Mouse (Mus musculus) midbrain, embryonic 14.5 days (tissue): ENCODE measurements at regions not wholly inside any gene's neighbourhood (a gene's known extent, or its start where the extent isn't known, plus 50 kb on each side); places are given as distances from the start of the nearest gene placed in this dataset.

Source experiments
- ATAC-seq: fragments of 200-750 bp; cut with Nextera tagmentation; 2 replicates; pipeline ENCODE4 v1.8.0; 2017; ENCODE audit warnings: moderate number of reproducible peaks, moderate library complexity; ENCODE audit not compliant: low FRiP score, low TSS enrichment
- DNase-seq: peaks from one replicate; pipeline ENCODE4 v3.0.0-alpha.2; 2015
- H3K27ac ChIP-seq: fragments of 300-500 bp; sonication (generic); replicated peaks from 2 replicates; pipeline ENCODE4 v1.5.1; 2014; ENCODE audit warnings: mild to moderate bottlenecking, low read depth, low read length, moderate library complexity
- H3K27me3 ChIP-seq: fragments of 300-500 bp; sonication (generic); 2 replicates; pipeline ENCODE4 v1.6.1; 2014; ENCODE audit warnings: low read length, control low read depth, mixed read lengths; ENCODE audit not compliant: control insufficient read depth, insufficient read depth
- H3K36me3 ChIP-seq: fragments of 300-500 bp; sonication (generic); 2 replicates; pipeline ENCODE4 v1.6.1; 2014; ENCODE audit warnings: low read length, control low read depth; ENCODE audit not compliant: control insufficient read depth, insufficient read depth
- H3K4me1 ChIP-seq: fragments of 300-500 bp; sonication (generic); 2 replicates; pipeline ENCODE4 v1.6.1; 2014; ENCODE audit warnings: mild to moderate bottlenecking, antibody characterized with exemption, low read length, control low read depth; ENCODE audit not compliant: control insufficient read depth, insufficient read depth
- H3K4me2 ChIP-seq: fragments of 300-500 bp; sonication (generic); 2 replicates; pipeline ENCODE4 v1.6.1; 2014; ENCODE audit warnings: mild to moderate bottlenecking, low read length, moderate library complexity
- H3K4me3 ChIP-seq: fragments of 300-500 bp; sonication (generic); replicated peaks from 2 replicates; pipeline ENCODE4 v1.5.1; 2014; ENCODE audit warnings: low read depth, low read length
- H3K9ac ChIP-seq: fragments of 300-500 bp; sonication (generic); replicated peaks from 2 replicates; pipeline ENCODE4 v1.6.1; 2014; ENCODE audit warnings: mild to moderate bottlenecking, low read length, moderate library complexity
- H3K9me3 ChIP-seq: fragments of 300-500 bp; sonication (generic); 2 replicates; pipeline ENCODE4 v1.6.1; 2016; ENCODE audit warnings: low read length, control low read depth, mixed read lengths; ENCODE audit not compliant: control insufficient read depth
- WGBS: fragments of 180-500 bp; shearing (Covaris S2); extraction: QIAGEN DNeasy Blood & Tissue Kit; methylation state at CpG from one replicate; pipeline ENCODE4 v1.1.7; 2014; 5-methylcytosine and 5-hydroxymethylcytosine counted together

GRCm38 (mm10) chr4:55293347-55294079, 56.3 kb upstream of the Rad23b start:
- peak; percentile 41 for DNase-seq
- Histone ChIP-seq H3K4me2 (peak overlapping the region; percentile 63), H3K4me1 (peaks cover 18% of the 10 kb centered on the region), H3K27me3 (no peaks in the 10 kb centered on the region), H3K9ac (no peak overlapping the region; the same call in 1 of the 2 replicates), H3K36me3 (no peaks in the 10 kb centered on the region), H3K4me3 (no peak overlapping the region), H3K9me3 (no peaks in the 10 kb centered on the region), H3K27ac (peak overlapping the region; percentile 94)
- 6% methylated on average over 5 of the region's 5 CpGs for WGBS
- peak; percentile 16; the same call in 1 of the 2 replicates for ATAC-seq

- H3K4me2 ChIP-seq, result peak overlapping the region; percentile 63
- DNase-seq (peak; percentile 94), ATAC-seq (peak; percentile 94)
- peak overlapping the region; percentile 94 for H3K27ac ChIP-seq
- no peaks in the 10 kb centered on the region for H3K36me3 ChIP-seq
- H3K4me3 ChIP-seq, result peak overlapping the region; percentile 32
- H3K9ac ChIP-seq, result peak overlapping the region; percentile 70
- under 1% methylated on average over 14 of the region's 14 CpGs for WGBS
- no peaks in the 10 kb centered on the region for H3K27me3 ChIP-seq
- peaks cover 18% of the 10 kb centered on the region for H3K4me1 ChIP-seq
- H3K9me3 ChIP-seq, result no peaks in the 10 kb centered on the region
These were observed 55.6 kb upstream of the Rad23b start for GRCm38 (mm10) chr4:55294255-55294687.

- Histone ChIP-seq H3K4me1 (peaks cover 15% of the 10 kb centered on the region), H3K4me2 (no peak overlapping the region), H3K9me3 (no peaks in the 10 kb centered on the region), H3K27me3 (no peaks in the 10 kb centered on the region), H3K4me3 (no peak overlapping the region), H3K9ac (no peak overlapping the region), H3K27ac (no peak overlapping the region), H3K36me3 (no peaks in the 10 kb centered on the region)
- DNase-seq (no peak), ATAC-seq (no peak)
- WGBS, result 91% methylated on average over 3 of the region's 3 CpGs
These were observed 52.0 kb upstream of the Rad23b start for GRCm38 (mm10) chr4:55297841-55298240.
